ENCODE assay signal across 13 mouse cellular contexts in the genomic region with DNA sequence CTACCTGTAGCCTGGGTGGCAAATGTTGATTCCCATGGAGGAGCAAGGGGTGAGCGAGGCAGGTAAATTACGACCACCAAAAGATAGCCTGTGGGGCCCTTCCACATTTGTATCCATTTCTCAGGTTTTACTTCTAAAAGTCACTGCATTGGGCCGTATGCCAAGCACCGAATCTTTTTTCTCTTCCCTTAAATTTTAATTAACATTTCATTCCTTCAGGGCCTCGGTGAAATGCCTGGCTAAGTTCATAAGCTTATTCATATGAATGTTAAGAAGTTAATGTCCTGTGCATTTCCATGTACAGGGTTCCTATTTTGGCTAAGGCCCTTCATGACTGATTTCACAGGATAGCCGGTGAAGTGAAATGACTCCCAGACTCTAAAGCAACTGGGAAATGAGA. TPM values are rescaled to one million over a fixed set of nuclear protein-coding genes. Genes with fewer than 3 reads are reported as not detected.
A peak's percentile ranks its signal among the peaks of the same experiment; 100 is the strongest.
DNase-seq lines count a peak whose midpoint lies in the region; ATAC-seq and TF ChIP-seq lines count a peak whose summit lies in the region.
"Had no signal": no experiment of that assay in that cellular context is flagged by ENCODE, and none has a peak within 500 bp of the region (broad histone marks: within the 10 kb centered on the region; RNA-seq: fewer than 3 reads in every experiment).

No protein-coding gene starts in this region.

- no peaks in the 10 kb centered on the region for H3K27me3 ChIP-seq in heart, adult 2 months (ENCODE audit: control insufficient read depth, insufficient read depth, low read length)
- H3K27me3 ChIP-seq in heart, embryonic 11.5 days (ENCODE audit: control insufficient read depth, insufficient read depth, low read length): no peaks in the 10 kb centered on the region
- H3K27me3 ChIP-seq in kidney, adult 2 months (replicated peaks; ENCODE audit: control insufficient read depth, insufficient read depth, low read length): no peaks in the 10 kb centered on the region
- H3K27me3 ChIP-seq: embryonic facial prominence, embryonic 13.5 days; forebrain, embryonic 12.5 days; limb, embryonic 13.5 days had no signal

- no peaks in the 10 kb centered on the region for H3K9me3 ChIP-seq in heart, embryonic 11.5 days (replicated peaks; ENCODE audit: control insufficient read depth, low read length)
- H3K9me3 ChIP-seq: embryonic facial prominence, embryonic 13.5 days; forebrain, embryonic 12.5 days; heart, embryonic 10.5 days; limb, embryonic 13.5 days had no signal

- no peak for ATAC-seq in heart, embryonic 11.5 days (replicated peaks; ENCODE audit: insufficient number of reproducible peaks, low FRiP score, low TSS enrichment)
- ATAC-seq in activated CD4-positive, CD25-positive, alpha-beta regulatory T cell, adult 4 months: no peak

- intact Hi-C loops in heart, adult 2 months (cut with DNase I): no loop called here

- peaks cover 4% of the 10 kb centered on the region; the same call in 1 of the 2 replicates for H3K36me3 ChIP-seq in heart, adult 2 months (ENCODE audit: control insufficient read depth, insufficient read depth, low read length)
- no peaks in the 10 kb centered on the region for H3K36me3 ChIP-seq in heart, embryonic 11.5 days (ENCODE audit: control insufficient read depth, insufficient read depth, low read length)
- no peaks in the 10 kb centered on the region for H3K36me3 ChIP-seq in kidney, adult 2 months (ENCODE audit: control insufficient read depth, insufficient read depth, low read length)
- H3K36me3 ChIP-seq: embryonic facial prominence, embryonic 13.5 days; forebrain, embryonic 12.5 days; heart, embryonic 10.5 days; limb, embryonic 13.5 days had no signal

- H3K4me3 ChIP-seq in heart, adult 2 months: no peak overlapping the region
- no peak overlapping the region for H3K4me3 ChIP-seq in heart, embryonic 11.5 days (ENCODE audit: low read depth, low read length)
- no peak overlapping the region for H3K4me3 ChIP-seq in kidney, adult 2 months (ENCODE audit: insufficient read depth, low read depth, low read length)
- H3K4me3 ChIP-seq in embryonic fibroblast, embryonic 13.5 days (ENCODE audit: insufficient read depth, low read length): no peak overlapping the region
- H3K4me3 ChIP-seq: embryonic facial prominence, embryonic 13.5 days; forebrain, embryonic 12.5 days; heart, embryonic 10.5 days; limb, embryonic 13.5 days had no signal

- TF ChIP-seq EP300 in heart, adult 2 months (IDR thresholded peaks at IDR 0.05; ENCODE audit: insufficient read depth, low read depth, low read length): no peak

- peak overlapping the region; percentile 55; the same call in 1 of the 2 replicates for H3K27ac ChIP-seq in heart, adult 2 months
- H3K27ac ChIP-seq in heart, embryonic 11.5 days (ENCODE audit: low read depth, low read length): no peak overlapping the region
- H3K27ac ChIP-seq in kidney, adult 2 months (ENCODE audit: insufficient read depth, low read depth, low read length): peak overlapping the region; percentile 49
- peak overlapping the region; percentile 25; the same call in 1 of the 2 replicates for H3K27ac ChIP-seq in embryonic fibroblast, embryonic 13.5 days (ENCODE audit: insufficient read depth, low read length)
- H3K27ac ChIP-seq: embryonic facial prominence, embryonic 13.5 days; forebrain, embryonic 12.5 days; heart, embryonic 10.5 days; limb, embryonic 13.5 days had no signal

- no peaks in the 10 kb centered on the region for H3K79me2 ChIP-seq in heart, adult 2 months (replicated peaks; ENCODE audit: control insufficient read depth, insufficient read depth, low read length)

- H3K4me1 ChIP-seq in heart, adult 2 months (ENCODE audit: control insufficient read depth, insufficient read depth, low read length): peaks cover 2% of the 10 kb centered on the region
- H3K4me1 ChIP-seq in heart, embryonic 11.5 days (ENCODE audit: control insufficient read depth, insufficient read depth, low read length): peaks cover 5% of the 10 kb centered on the region
- H3K4me1 ChIP-seq in kidney, adult 2 months (ENCODE audit: control insufficient read depth, insufficient read depth, low read length): peaks cover 3% of the 10 kb centered on the region; the same call in 1 of the 2 replicates
- peaks cover 11% of the 10 kb centered on the region for H3K4me1 ChIP-seq in embryonic fibroblast, embryonic 13.5 days (ENCODE audit: control insufficient read depth, insufficient read depth, low read length)

- WGBS in heart, adult 2 months: 79% methylated on average over 6 of the region's 6 CpGs
- 82% methylated on average over 6 of the region's 6 CpGs for WGBS in heart, embryonic 11.5 days (ENCODE audit: insufficient replicate concordance)
- 48% methylated on average over 6 of the region's 6 CpGs for WGBS in kidney, adult 2 months

- TF ChIP-seq CTCF in heart, adult 2 months (IDR thresholded peaks at IDR 0.05): no peak
- TF ChIP-seq CTCF in kidney, adult 2 months (conservative IDR thresholded peaks at IDR 0.05; ENCODE audit: insufficient read depth, insufficient read length, low read depth, low read length): no peak
- no peak for TF ChIP-seq CTCF in embryonic fibroblast, embryonic 13.5 days (IDR thresholded peaks at IDR 0.05; ENCODE audit: borderline replicate concordance, insufficient read depth, low read length)

- no peak overlapping the region for H3K4me2 ChIP-seq in heart, embryonic 11.5 days
- H3K4me2 ChIP-seq: embryonic facial prominence, embryonic 13.5 days; forebrain, embryonic 12.5 days; limb, embryonic 13.5 days had no signal

- no peak for TF ChIP-seq POLR2A in heart, adult 2 months (IDR thresholded peaks at IDR 0.05; ENCODE audit: insufficient read depth, low read depth, low read length)
- no peak for TF ChIP-seq POLR2A in kidney, adult 2 months (IDR thresholded peaks at IDR 0.05; ENCODE audit: low read depth, low read length)
- TF ChIP-seq POLR2A in embryonic fibroblast, embryonic 13.5 days (IDR thresholded peaks at IDR 0.05; ENCODE audit: low read depth, low read length): no peak

- no peak overlapping the region for H3K9ac ChIP-seq in heart, adult 2 months (ENCODE audit: low read depth, low read length)
- no peak overlapping the region for H3K9ac ChIP-seq in heart, embryonic 11.5 days (ENCODE audit: low read depth, low read length)
- H3K9ac ChIP-seq: embryonic facial prominence, embryonic 13.5 days; forebrain, embryonic 12.5 days; limb, embryonic 13.5 days had no signal

- no peak for DNase-seq in heart, adult 2 months
- DNase-seq in kidney, adult 2 months: peak; percentile 35
- no peak for DNase-seq in kidney, adult 9 months
- peak; percentile 7 for DNase-seq in kidney, postnatal 14 days
- no peak for DNase-seq in adrenal gland, postnatal 14 days
- DNase-seq: thymus, adult 18-20 months had no signal

RNA-seq across cellular contexts. Expression of gene Itprid2, which starts 32.8 kb away (rescaled TPM):
- 10 to 100 TPM; 19.3 to 24.0 TPM for total RNA-seq in heart, adult 2 months (2021)
- 6.5 and 9.6 TPM in 2 replicates for polyA plus RNA-seq in heart, adult 2 months (2012; rRNA removed)
- polyA plus RNA-seq in heart, embryonic 11.5 days (2014; fragmentation: Nextera tagmentation; extraction: Ambion mirVana): 10.2 and 10.3 TPM in 2 replicates
- polyA plus RNA-seq in kidney, adult 2 months (2012; rRNA removed): 17.0 and 22.8 TPM in 2 replicates
- 26.8 and 27.8 TPM in 2 replicates for polyA plus RNA-seq in embryonic fibroblast, embryonic 13.5 days (2011; ENCODE audit: insufficient read length, low read depth, missing spikeins)
- polyA plus RNA-seq in activated CD4-positive, CD25-positive, alpha-beta regulatory T cell, adult 4 months (2017; shearing (Covaris generic)): 1 to 10 TPM; 3.6 to 3.9 TPM
- 48.5 and 54.2 TPM in 2 replicates for total RNA-seq in adrenal gland, postnatal 14 days (2021)

Comparison
In these comparisons a context has a peak if more than half of its experiments do, and no peak if none do; other contexts are left out.
1. DNase-seq: peak in kidney, adult 2 months (single experiment) and kidney, postnatal 14 days (single experiment); none in heart, adult 2 months (0 of 2), kidney, adult 9 months (single experiment) and adrenal gland, postnatal 14 days (single experiment).